Mouse (Mus musculus) kidney, embryonic 14.5 days (tissue): Measurements from ENCODE around the gene Atrip. TPM values are rescaled to one million over a fixed set of nuclear protein-coding genes. Genes with fewer than 3 reads are reported as not detected.

ENCODE experiments used
- ATAC-seq: fragments of 200-750 bp; cut with Nextera tagmentation; 2 replicates; pipeline ENCODE4 v1.8.0; 2017; ENCODE audit warnings: moderate number of reproducible peaks, mild to moderate bottlenecking, moderate TSS enrichment, moderate library complexity; ENCODE audit not compliant: low FRiP score, low TSS enrichment
- H3K27ac ChIP-seq: fragments of 300-500 bp; sonication (generic); 2 replicates; pipeline ENCODE4 v1.5.1; 2014; ENCODE audit warnings: low read depth, mild to moderate bottlenecking, low read length, moderate library complexity, mixed read lengths
- H3K27me3 ChIP-seq: fragments of 300-500 bp; sonication (generic); 2 replicates; pipeline ENCODE4 v1.6.1; 2014; ENCODE audit warnings: mild to moderate bottlenecking, low read length; ENCODE audit not compliant: control insufficient read depth, insufficient read depth
- H3K36me3 ChIP-seq: fragments of 300-500 bp; sonication (generic); 2 replicates; pipeline ENCODE4 v1.6.1; 2014; ENCODE audit warnings: low read length, mixed read lengths; ENCODE audit not compliant: control insufficient read depth, insufficient read depth
- H3K4me1 ChIP-seq: fragments of 300-500 bp; sonication (generic); 2 replicates; pipeline ENCODE4 v1.6.1; 2014; ENCODE audit warnings: low read length, mixed read lengths; ENCODE audit not compliant: control insufficient read depth, insufficient read depth
- H3K4me2 ChIP-seq: fragments of 300-500 bp; sonication (generic); replicated peaks from 2 replicates; pipeline ENCODE4 v1.6.1; 2014; ENCODE audit warnings: low read depth, mild to moderate bottlenecking, low read length
- H3K4me3 ChIP-seq: fragments of 300-500 bp; sonication (generic); 2 replicates; pipeline ENCODE4 v1.5.1; 2014; ENCODE audit warnings: mild to moderate bottlenecking, low read length
- H3K9ac ChIP-seq: fragments of 300-500 bp; sonication (generic); 2 replicates; pipeline ENCODE4 v1.6.1; 2014; ENCODE audit warnings: low read depth, mild to moderate bottlenecking, low read length, moderate library complexity
- H3K9me3 ChIP-seq: fragments of 300-500 bp; sonication (generic); 2 replicates; pipeline ENCODE4 v1.6.1; 2016; ENCODE audit warnings: low read length; ENCODE audit not compliant: control insufficient read depth
- WGBS: fragments of 180-500 bp; shearing (Covaris S2); extraction: QIAGEN DNeasy Blood & Tissue Kit; methylation state at CpG from one replicate; pipeline ENCODE4 v1.1.7; 2014; 5-methylcytosine and 5-hydroxymethylcytosine counted together
- polyA plus RNA-seq: library from polyadenylated mRNA; unstranded; fragments of >200 nt; fragmentation: Nextera tagmentation; extraction: Ambion mirVana; gene quantifications from 2 replicates; pipeline ENCODE4 v1.2.1, GENCODE M21; 2014

Gene Atrip
- polyA plus RNA-seq, 1 experiment from 2014 or later: 30.7 TPM

GRCm38 (mm10) chr9:109052490-109053260 is 21.2 kb downstream of the Atrip start:
- ATAC-seq: no peak
- peaks cover 23% of the 10 kb centered on the region for H3K36me3 ChIP-seq
- 83% methylated on average over 9 of the region's 9 CpGs for WGBS
- H3K9me3 ChIP-seq: no peaks in the 10 kb centered on the region
- H3K27me3 ChIP-seq: no peaks in the 10 kb centered on the region
- H3K4me2 ChIP-seq: no peak overlapping the region
- no peak overlapping the region for H3K27ac ChIP-seq
- no peak overlapping the region for H3K4me3 ChIP-seq
- peaks cover 11% of the 10 kb centered on the region; the same call in 1 of the 2 replicates for H3K4me1 ChIP-seq
- no peak overlapping the region for H3K9ac ChIP-seq

DNA sequence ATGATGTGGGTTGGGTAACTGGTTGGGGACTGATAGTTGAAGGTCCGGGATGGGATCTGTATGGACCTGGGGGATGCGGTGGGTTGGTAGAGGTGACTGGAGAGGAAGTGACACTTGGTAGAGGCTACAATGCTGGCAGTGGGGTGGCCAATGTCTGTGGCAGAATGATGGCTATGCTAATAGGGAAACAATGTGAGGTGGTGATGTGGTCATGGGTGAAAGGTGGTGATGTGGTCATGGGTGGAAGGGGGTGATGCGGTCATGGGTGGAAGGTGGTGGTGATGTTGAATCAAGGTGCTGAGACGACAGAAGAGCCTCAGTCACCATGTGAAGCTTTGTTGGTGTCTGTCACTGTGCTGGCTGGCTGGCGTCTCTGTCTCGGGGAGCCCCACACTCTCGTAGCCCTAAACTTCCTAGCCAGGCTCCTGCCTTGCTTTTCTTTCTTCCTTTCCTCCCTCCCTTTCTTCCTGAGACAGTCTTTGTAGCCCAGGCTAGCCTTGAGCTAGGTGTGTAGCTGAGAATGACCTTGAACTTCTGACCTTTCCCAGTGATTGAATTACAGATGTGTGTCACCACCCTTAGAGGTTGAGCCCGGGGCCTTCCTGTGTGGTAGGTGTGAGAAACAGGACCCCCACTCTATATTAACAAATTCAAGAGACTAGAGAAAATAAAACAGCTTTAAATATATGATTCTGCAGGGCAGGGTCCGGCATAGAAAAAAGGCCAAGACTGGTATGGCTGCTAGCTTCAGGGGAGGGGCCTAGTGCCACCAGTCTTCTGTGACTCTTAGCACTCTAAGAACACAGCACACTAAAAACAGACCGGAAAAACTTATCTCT is 22.1 kb downstream of the Atrip start:
- H3K27ac ChIP-seq: no peak overlapping the region

DNA sequence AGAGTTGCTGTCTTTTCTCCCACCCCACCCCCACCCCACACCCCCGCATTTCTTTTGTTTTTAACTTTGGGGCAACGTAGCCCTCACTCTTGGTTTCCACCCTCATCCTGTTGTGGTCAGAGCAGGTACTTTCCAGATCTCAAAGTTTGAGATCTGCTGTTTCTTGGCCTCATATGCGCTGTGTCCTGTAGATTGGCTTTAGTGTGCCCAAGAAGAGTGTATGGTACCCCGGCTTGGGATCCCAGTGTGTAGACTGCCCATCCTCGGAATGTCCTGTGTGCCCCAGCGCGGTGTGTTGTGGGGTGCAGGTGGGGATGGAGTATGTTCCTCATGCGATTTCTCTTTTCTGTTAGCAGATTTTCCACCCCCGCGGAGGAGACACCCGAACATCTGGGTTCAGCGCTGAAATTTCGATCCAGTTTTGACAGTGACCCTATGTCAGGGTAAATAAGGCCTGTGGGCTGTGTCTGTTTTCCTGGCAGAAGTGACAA is 22.9 kb downstream of the Atrip start:
- H3K4me1 ChIP-seq: peaks cover 11% of the 10 kb centered on the region; the same call in 1 of the 2 replicates
- WGBS: 90% methylated on average over 13 of the region's 13 CpGs
- H3K36me3 ChIP-seq: peaks cover 9% of the 10 kb centered on the region; the same call in 1 of the 2 replicates
- no peaks in the 10 kb centered on the region for H3K9me3 ChIP-seq
- no peak overlapping the region for H3K4me2 ChIP-seq
- no peak overlapping the region for H3K4me3 ChIP-seq
- H3K9ac ChIP-seq: no peak overlapping the region
- ATAC-seq: no peak
- H3K27ac ChIP-seq: no peak overlapping the region
- no peaks in the 10 kb centered on the region for H3K27me3 ChIP-seq

More for the DNA sequence above, 22.1 kb downstream of the Atrip start:
- Histone ChIP-seq H3K4me1 (peaks cover 11% of the 10 kb centered on the region; the same call in 1 of the 2 replicates), H3K4me3 (no peak overlapping the region), H3K36me3 (peaks cover 15% of the 10 kb centered on the region; the same call in 1 of the 2 replicates), H3K9ac (no peak overlapping the region), H3K4me2 (no peak overlapping the region), H3K9me3 (no peaks in the 10 kb centered on the region), H3K27me3 (no peaks in the 10 kb centered on the region)
- no peak for ATAC-seq
- 90% methylated on average over 10 of the region's 10 CpGs for WGBS

- H3K4me3 ChIP-seq: no peak overlapping the region
- no peaks in the 10 kb centered on the region for H3K27me3 ChIP-seq
- no peak for ATAC-seq
- no peak overlapping the region for H3K27ac ChIP-seq
- no peaks in the 10 kb centered on the region for H3K9me3 ChIP-seq
- H3K9ac ChIP-seq: no peak overlapping the region
- no peak overlapping the region for H3K4me2 ChIP-seq
- H3K36me3 ChIP-seq: peaks cover 7% of the 10 kb centered on the region; the same call in 1 of the 2 replicates
- peaks cover 11% of the 10 kb centered on the region; the same call in 1 of the 2 replicates for H3K4me1 ChIP-seq
- 69% methylated on average over 3 of the region's 3 CpGs for WGBS
These were observed 23.3 kb downstream of the Atrip start for GRCm38 (mm10) chr9:109050674-109050997.

- no peak overlapping the region for H3K27ac ChIP-seq
- no peaks in the 10 kb centered on the region for H3K27me3 ChIP-seq
- no peak for ATAC-seq
- no peaks in the 10 kb centered on the region for H3K9me3 ChIP-seq
- peaks cover 7% of the 10 kb centered on the region; the same call in 1 of the 2 replicates for H3K36me3 ChIP-seq
- H3K4me2 ChIP-seq: no peak overlapping the region
- no peak overlapping the region for H3K4me3 ChIP-seq
- 82% methylated on average over 9 of the region's 9 CpGs for WGBS
- peaks cover 6% of the 10 kb centered on the region; the same call in 1 of the 2 replicates for H3K4me1 ChIP-seq
- no peak overlapping the region for H3K9ac ChIP-seq
These were observed 23.8 kb downstream of the Atrip start for GRCm38 (mm10) chr9:109049996-109050673.

GRCm38 (mm10) chr9:109049316-109049715 is 24.6 kb downstream of the Atrip start:
- H3K9me3 ChIP-seq: no peaks in the 10 kb centered on the region
- H3K4me3 ChIP-seq: no peak overlapping the region
- 82% methylated on average over 7 of the region's 7 CpGs for WGBS
- H3K4me1 ChIP-seq: peaks cover 1% of the 10 kb centered on the region; the same call in 1 of the 2 replicates
- no peak for ATAC-seq
- no peak overlapping the region for H3K4me2 ChIP-seq
- peaks cover 7% of the 10 kb centered on the region; the same call in 1 of the 2 replicates for H3K36me3 ChIP-seq
- H3K27ac ChIP-seq: no peak overlapping the region
- no peaks in the 10 kb centered on the region for H3K27me3 ChIP-seq
- no peak overlapping the region for H3K9ac ChIP-seq

GRCm38 (mm10) chr9:109046306-109046705 is 27.6 kb downstream of the Atrip start:
- no peaks in the 10 kb centered on the region for H3K4me1 ChIP-seq
- no peak overlapping the region for H3K4me2 ChIP-seq
- no peak for ATAC-seq
- 41% methylated on average over 5 of the region's 5 CpGs for WGBS
- no peak overlapping the region for H3K27ac ChIP-seq
- no peaks in the 10 kb centered on the region for H3K9me3 ChIP-seq
- H3K9ac ChIP-seq: no peak overlapping the region
- H3K27me3 ChIP-seq: no peaks in the 10 kb centered on the region
- H3K36me3 ChIP-seq: peaks cover 7% of the 10 kb centered on the region; the same call in 1 of the 2 replicates
- H3K4me3 ChIP-seq: no peak overlapping the region

- H3K4me2 ChIP-seq: no peak overlapping the region
- WGBS: 86% methylated on average over 7 of the region's 7 CpGs
- no peak overlapping the region for H3K4me3 ChIP-seq
- H3K4me1 ChIP-seq: peaks cover 18% of the 10 kb centered on the region; the same call in 1 of the 2 replicates
- H3K9me3 ChIP-seq: no peaks in the 10 kb centered on the region
- no peaks in the 10 kb centered on the region for H3K36me3 ChIP-seq
- H3K9ac ChIP-seq: no peak overlapping the region
- no peaks in the 10 kb centered on the region for H3K27me3 ChIP-seq
- ATAC-seq: no peak
- no peak overlapping the region for H3K27ac ChIP-seq
These were observed 32.6 kb downstream of the Atrip start for GRCm38 (mm10) chr9:109041351-109041750.
